Mouse (Mus musculus): ENCODE measurements at regions not wholly inside any gene's neighbourhood (a gene's known extent, or its start where the extent isn't known, plus 50 kb on each side); places are given as distances from the start of the nearest gene placed in this dataset.

- TF ChIP-seq POLR2A (IDR thresholded peaks at IDR 0.05; ENCODE audit: low read depth, low read length) (no peak), CTCF (IDR thresholded peaks at IDR 0.05; ENCODE audit: extremely low read depth, insufficient read depth, insufficient read length, insufficient replicate concordance) (no peak)
Observed at GRCm38 (mm10) chr15:74420550-74420949, 215.6 kb downstream of the Mroh4 start.

Measured in spleen, adult 2 months (tissue).